Mouse (Mus musculus) c-Kit-positive CD71-positive TER-119-positive erythroid progenitor cells, embryonic 14.5 days (primary cell): ENCODE data around the gene Bpi.

Experiments used
- DNase-seq: peaks from one replicate; pipeline ENCODE4 v3.0.0-alpha.2; 2013; ENCODE audit warnings: low spot score

The Bpi gene

GRCm38 (mm10) chr2:158258005-158258418, at the start of gene Bpi:
Bpi (plus strand) TSS chr2:158258094.
- DNase-seq, result no peak

- DNase-seq, result no peak
These were observed 48.1 kb upstream of the Bpi start for GRCm38 (mm10) chr2:158209776-158210175.

GRCm38 (mm10) chr2:158210503-158210902, 47.4 kb upstream of the Bpi start:
- no peak for DNase-seq

GRCm38 (mm10) chr2:158210958-158211357, 46.9 kb upstream of the Bpi start:
- no peak for DNase-seq

GRCm38 (mm10) chr2:158211764-158212471, 46.0 kb upstream of the Bpi start:
- DNase-seq, result no peak

GRCm38 (mm10) chr2:158215283-158216117, 42.4 kb upstream of the Bpi start:
- DNase-seq, result no peak

GRCm38 (mm10) chr2:158216510-158216909, 41.4 kb upstream of the Bpi start:
- DNase-seq, result no peak

- no peak for DNase-seq
These were observed 38.3 kb upstream of the Bpi start for GRCm38 (mm10) chr2:158219562-158219961.

GRCm38 (mm10) chr2:158221446-158222084, 36.3 kb upstream of the Bpi start:
- DNase-seq, result no peak

- DNase-seq, result no peak
These were observed 35.2 kb upstream of the Bpi start for GRCm38 (mm10) chr2:158222664-158223063.

- no peak for DNase-seq
These were observed 34.4 kb upstream of the Bpi start for GRCm38 (mm10) chr2:158223497-158223896.

GRCm38 (mm10) chr2:158225301-158225700, 32.6 kb upstream of the Bpi start:
- DNase-seq, result no peak

GRCm38 (mm10) chr2:158228670-158229502, 29.0 kb upstream of the Bpi start, which contains the start of gene D630003M21Rik:
D630003M21Rik (minus strand) TSS chr2:158229222.
- no peak for DNase-seq

GRCm38 (mm10) chr2:158229503-158229892, 28.4 kb upstream of the Bpi start:
- DNase-seq, result no peak

- no peak for DNase-seq
These were observed 27.3 kb upstream of the Bpi start for GRCm38 (mm10) chr2:158230617-158231016.

GRCm38 (mm10) chr2:158231071-158231470, 26.8 kb upstream of the Bpi start:
- DNase-seq, result no peak

- DNase-seq, result no peak
These were observed 25.5 kb upstream of the Bpi start for GRCm38 (mm10) chr2:158232414-158232813.

- no peak for DNase-seq
These were observed 24.8 kb upstream of the Bpi start for GRCm38 (mm10) chr2:158233106-158233505.

- no peak for DNase-seq
These were observed 21.2 kb upstream of the Bpi start for GRCm38 (mm10) chr2:158236698-158237097.

- DNase-seq, result no peak
These were observed 19.8 kb upstream of the Bpi start for GRCm38 (mm10) chr2:158238101-158238500.

GRCm38 (mm10) chr2:158241126-158241738, 16.7 kb upstream of the Bpi start:
- no peak for DNase-seq
